Mouse (Mus musculus) CD4-positive helper T cell, adult 2 months (primary cell): Measurements from ENCODE around the gene Cdyl.

ENCODE experiments used
- DNase-seq: peaks from one replicate; pipeline ENCODE4 v3.0.0-alpha.2; 2012; ENCODE audit warnings: low read depth, missing footprints, low spot score

Gene Cdyl

GRCm38 (mm10) chr13:35797811-35798522 lies 138.3 kb downstream of the Cdyl start:
- DNase-seq, result peak; percentile 20

- DNase-seq, result no peak
Observed at GRCm38 (mm10) chr13:35798645-35799044, 139.0 kb downstream of the Cdyl start.

GRCm38 (mm10) chr13:35800270-35800669 lies 140.6 kb downstream of the Cdyl start:
- DNase-seq, result no peak

- no peak for DNase-seq
Observed at GRCm38 (mm10) chr13:35805727-35806126, 146.1 kb downstream of the Cdyl start.

GRCm38 (mm10) chr13:35806165-35806564 lies 146.5 kb downstream of the Cdyl start:
- no peak for DNase-seq

GRCm38 (mm10) chr13:35807016-35807415 lies 147.4 kb downstream of the Cdyl start:
- no peak for DNase-seq

GRCm38 (mm10) chr13:35807525-35807924 lies 147.9 kb downstream of the Cdyl start:
- DNase-seq, result no peak

GRCm38 (mm10) chr13:35807940-35808339 lies 148.3 kb downstream of the Cdyl start:
- DNase-seq, result no peak

GRCm38 (mm10) chr13:35809252-35810159 lies 149.9 kb downstream of the Cdyl start:
- DNase-seq, result no peak

GRCm38 (mm10) chr13:35810160-35810537 lies 150.5 kb downstream of the Cdyl start:
- DNase-seq, result no peak

- DNase-seq, result no peak
Observed at GRCm38 (mm10) chr13:35811361-35812190, 151.9 kb downstream of the Cdyl start.

GRCm38 (mm10) chr13:35812191-35812440 lies 152.5 kb downstream of the Cdyl start:
- DNase-seq, result no peak

- DNase-seq, result no peak
Observed at GRCm38 (mm10) chr13:35813348-35814127, 153.9 kb downstream of the Cdyl start.

- no peak for DNase-seq
Observed at GRCm38 (mm10) chr13:35815205-35815726, 155.6 kb downstream of the Cdyl start.

GRCm38 (mm10) chr13:35815782-35816368 lies 156.2 kb downstream of the Cdyl start:
- DNase-seq, result no peak

- DNase-seq, result no peak
Observed at GRCm38 (mm10) chr13:35817626-35818025, 158.0 kb downstream of the Cdyl start.

- no peak for DNase-seq
Observed at GRCm38 (mm10) chr13:35818060-35818459, 158.4 kb downstream of the Cdyl start.

GRCm38 (mm10) chr13:35821821-35822454 lies 162.3 kb downstream of the Cdyl start:
- DNase-seq, result no peak

- DNase-seq, result no peak
Observed at GRCm38 (mm10) chr13:35822795-35823194, 163.2 kb downstream of the Cdyl start.

- no peak for DNase-seq
Observed at GRCm38 (mm10) chr13:35825639-35826038, 166.0 kb downstream of the Cdyl start.
